Mouse (Mus musculus) hindbrain, embryonic 12.5 days (tissue): ENCODE measurements at regions not wholly inside any gene's neighbourhood (a gene's known extent, or its start where the extent isn't known, plus 50 kb on each side); places are given as distances from the start of the nearest gene placed in this dataset.
"Not testable (repeated sequence)": the region's sequence is repeated elsewhere in the genome, so short reads cannot be mapped to it uniquely, and the experiment has no call there.

Source experiments
- ATAC-seq: fragments of 200-750 bp; cut with Nextera tagmentation; 2 replicates; pipeline ENCODE4 v1.8.0; 2017; ENCODE audit warnings: moderate TSS enrichment; ENCODE audit not compliant: low FRiP score
- H3K27ac ChIP-seq: fragments of 300-500 bp; sonication (generic); 2 replicates; pipeline ENCODE4 v1.5.1; 2016; ENCODE audit warnings: mild to moderate bottlenecking
- H3K27me3 ChIP-seq: fragments of 300-500 bp; sonication (generic); 2 replicates; pipeline ENCODE4 v1.6.1; 2016; ENCODE audit warnings: mild to moderate bottlenecking
- H3K36me3 ChIP-seq: fragments of 300-500 bp; sonication (generic); 2 replicates; pipeline ENCODE4 v1.6.1; 2016; ENCODE audit warnings: mild to moderate bottlenecking
- H3K4me1 ChIP-seq: fragments of 300-500 bp; sonication (generic); 2 replicates; pipeline ENCODE4 v1.6.1; 2016
- H3K4me2 ChIP-seq: fragments of 300-500 bp; sonication (generic); replicated peaks from 2 replicates; pipeline ENCODE4 v1.6.1; 2016; ENCODE audit warnings: mild to moderate bottlenecking
- H3K4me3 ChIP-seq: fragments of 300-500 bp; sonication (generic); 2 replicates; pipeline ENCODE4 v1.5.1; 2016; ENCODE audit warnings: mild to moderate bottlenecking
- H3K9ac ChIP-seq: fragments of 300-500 bp; sonication (generic); 2 replicates; pipeline ENCODE4 v1.6.1; 2016; ENCODE audit warnings: mild to moderate bottlenecking, moderate library complexity
- H3K9me3 ChIP-seq: fragments of 300-500 bp; sonication (generic); replicated peaks from 2 replicates; pipeline ENCODE4 v1.6.1; 2016; ENCODE audit warnings: mild to moderate bottlenecking
- WGBS: fragments of 180-500 bp; shearing (Covaris S2); methylation state at CpG from one replicate; pipeline ENCODE4 v1.1.7; 2016; 5-methylcytosine and 5-hydroxymethylcytosine counted together

DNA sequence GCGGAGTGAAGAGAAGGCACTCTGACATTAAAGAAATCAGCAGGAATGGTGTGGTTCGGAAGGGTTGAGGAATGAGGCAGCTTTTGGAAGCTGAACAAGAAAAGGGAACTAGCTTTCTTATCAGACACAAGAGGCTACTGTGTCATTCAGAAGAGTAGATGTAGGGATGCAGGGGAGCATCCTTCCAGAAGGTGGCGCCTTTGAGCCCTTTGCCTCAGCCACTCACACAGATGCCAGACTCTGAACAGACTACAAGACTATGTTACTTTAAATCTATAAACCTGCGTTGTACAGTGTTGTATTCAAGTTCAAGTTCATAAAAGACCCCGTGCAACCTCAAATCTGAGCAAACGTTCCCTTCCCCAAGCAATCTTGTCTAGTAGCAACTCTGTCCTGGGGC lies 128.9 kb downstream of the Kap start:
- not testable (repeated sequence) for H3K4me2 ChIP-seq, H3K4me3 ChIP-seq, H3K36me3 ChIP-seq, H3K27me3 ChIP-seq, ATAC-seq, H3K9ac ChIP-seq, H3K4me1 ChIP-seq, H3K27ac ChIP-seq, H3K9me3 ChIP-seq
- 72% methylated on average over 6 of the region's 6 CpGs for WGBS

DNA sequence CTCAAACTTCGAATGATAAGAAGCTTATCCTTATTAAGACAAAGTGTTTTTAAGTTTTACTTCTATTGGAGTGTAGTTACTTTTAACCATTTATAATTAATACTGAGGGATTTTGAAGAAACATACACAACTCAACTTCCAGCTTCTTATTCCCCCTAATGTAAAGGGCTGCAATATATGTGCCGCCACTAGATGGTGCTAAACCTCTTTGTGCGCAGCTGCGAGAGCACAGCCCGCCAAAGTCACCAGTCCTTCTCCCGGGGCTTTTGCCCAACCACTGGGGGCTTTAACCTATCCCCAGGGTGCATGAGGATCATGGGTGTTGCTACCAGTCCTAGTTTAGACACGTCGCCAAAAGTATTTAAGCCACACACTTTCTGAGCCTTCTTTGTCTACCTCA lies 146.8 kb downstream of the Kap start:
- not testable (repeated sequence) for ATAC-seq, H3K4me3 ChIP-seq, H3K9ac ChIP-seq, H3K36me3 ChIP-seq, H3K4me1 ChIP-seq, H3K27ac ChIP-seq, H3K27me3 ChIP-seq, H3K9me3 ChIP-seq
- WGBS, result 3% methylated on average over 8 of the region's 8 CpGs
- 0 out of 2 replicates have a peak overlapping the region, but pooled peaks have one; percentile 13 for H3K4me2 ChIP-seq

DNA sequence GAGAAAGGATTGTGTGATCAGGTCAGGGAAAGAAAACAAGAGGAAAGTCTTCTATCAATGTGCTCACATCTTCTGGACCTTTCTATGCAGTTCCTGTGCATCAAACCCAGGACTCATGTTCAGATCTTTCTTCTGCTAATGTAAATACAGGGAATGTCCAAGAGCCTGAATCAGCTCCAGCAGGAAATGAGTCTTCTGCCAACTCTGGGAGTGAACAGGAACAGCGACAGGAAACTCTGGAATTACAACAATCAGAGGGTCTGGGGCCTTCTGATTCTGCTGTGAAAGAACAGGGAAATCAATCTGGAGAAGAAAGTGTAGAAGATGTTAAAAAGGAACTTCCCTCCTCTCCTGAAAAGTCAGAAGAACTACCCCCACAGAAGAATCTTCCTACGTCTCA lies 151.9 kb downstream of the Kap start:
- no peaks in the 10 kb centered on the region for H3K4me1 ChIP-seq
- H3K4me2 ChIP-seq, result no peak overlapping the region
- H3K36me3 ChIP-seq, result no peaks in the 10 kb centered on the region
- no peak overlapping the region for H3K27ac ChIP-seq
- H3K4me3 ChIP-seq, result no peak overlapping the region
- ATAC-seq, result no peak
- no peak overlapping the region for H3K9ac ChIP-seq
- no peaks in the 10 kb centered on the region for H3K27me3 ChIP-seq
- 59% methylated on average over 2 of the region's 2 CpGs for WGBS
- H3K9me3 ChIP-seq, result no peaks in the 10 kb centered on the region
